Mouse (Mus musculus) liver, adult 2 months (tissue): ENCODE results near the gene Trim27.

ENCODE experiments used
- CTCF ChIP-seq: fragments of 200-500 bp; IDR thresholded peaks from 2 replicates; pipeline ENCODE4 v1.5.1; 2011; ENCODE audit warnings: low read depth, low read length, control low read depth
- POLR2A ChIP-seq: fragments of 200-500 bp; IDR thresholded peaks from 2 replicates; pipeline ENCODE4 v1.6.1; 2011; ENCODE audit warnings: low read length, control low read depth; ENCODE audit not compliant: insufficient read depth; ENCODE audit errors: extremely low read depth

GRCm38 (mm10) chr13:21179367-21179723 lies at the start of gene Trim27:
- TF ChIP-seq CTCF (no peak), POLR2A (no peak)
